Mouse (Mus musculus): ENCODE data around the gene Sox2. TPM values are rescaled to one million over a fixed set of nuclear protein-coding genes. Genes with fewer than 3 reads are reported as not detected.

Sox2 gene
- polyA plus RNA-seq, 1 experiment from 2014 or later = 4.1 TPM

- 17% methylated on average over 20 of the region's 20 CpGs for WGBS
- 0 out of 2 replicates have a peak, but pooled peaks cover 6% of the 10 kb centered on the region for H3K27me3 ChIP-seq
- ATAC-seq (ENCODE audit: borderline replicate concordance, extremely low read depth, low FRiP score, low TSS enrichment) = no peak
- no peaks in the 10 kb centered on the region for H3K36me3 ChIP-seq
- H3K9ac ChIP-seq = no peak overlapping the region
- H3K9me3 ChIP-seq = no peaks in the 10 kb centered on the region
- peaks cover 5% of the 10 kb centered on the region; the same call in 1 of the 2 replicates for H3K4me1 ChIP-seq
- H3K27ac ChIP-seq = no peak overlapping the region
- peak overlapping the region; percentile 18 for H3K4me3 ChIP-seq
- peak overlapping the region; percentile 58 for H3K4me2 ChIP-seq
These were observed 41.6 kb downstream of the Sox2 start for GRCm38 (mm10) chr3:34691703-34692393.

- Histone ChIP-seq H3K4me3 (peak overlapping the region; percentile 18), H3K4me2 (peak overlapping the region; percentile 58), H3K27me3 (0 out of 2 replicates have a peak, but pooled peaks cover 6% of the 10 kb centered on the region), H3K27ac (no peak overlapping the region), H3K4me1 (peaks cover 5% of the 10 kb centered on the region; the same call in 1 of the 2 replicates), H3K9ac (no peak overlapping the region), H3K9me3 (no peaks in the 10 kb centered on the region), H3K36me3 (no peaks in the 10 kb centered on the region)
- WGBS = 24% methylated on average over 15 of the region's 15 CpGs
- ATAC-seq (ENCODE audit: borderline replicate concordance, extremely low read depth, low FRiP score, low TSS enrichment) = no peak
These were observed 42.2 kb downstream of the Sox2 start for GRCm38 (mm10) chr3:34692394-34692745.

MicroRNAs within 50 kb of the gene (microRNA counts, 519-probe panel; counts per million panel counts)
- 19.7 counts per million for microRNA mmu-miR-1897-3p

Small RNA genes within 50 kb of the gene (microRNA-seq; reads per million reads assigned to microRNA genes)
- not detected for gene Mir1897

All from lung, embryonic 15.5 days (tissue).